Mouse (Mus musculus) MEL (cell line): ENCODE data around the gene Dguok. TPM values are rescaled to one million over a fixed set of nuclear protein-coding genes. Genes with fewer than 3 reads are reported as not detected.

ENCODE experiments used
- DNase-seq: peaks from one replicate; pipeline ENCODE4 v3.0.0; 2011; ENCODE audit warnings: low read depth, low spot score
- H3K27ac ChIP-seq: 2 replicates; pipeline ENCODE4 v1.5.1; 2012; ENCODE audit warnings: low read depth, mild to moderate bottlenecking, control low read depth, low read length, moderate library complexity; ENCODE audit not compliant: control insufficient read depth
- H3K27me3 ChIP-seq, 2 experiments: fragments of 150-350 bp in 1 of 2; sonication (generic) in 1 of 2; 2 replicates each; pipeline ENCODE4 v1.6.1; 2012; ENCODE audit warnings: low read length in 2 of 2, mild to moderate bottlenecking in 2 of 2, improper control_type of control experiment in 1 of 2, moderate library complexity in 1 of 2; ENCODE audit not compliant: insufficient read depth in 2 of 2, control insufficient read depth in 1 of 2
- H3K36me3 ChIP-seq, 2 experiments: 2 replicates each; pipeline ENCODE4 v1.6.1; 2012 to 2014; ENCODE audit warnings: low read length in 2 of 2, improper control_type of control experiment in 1 of 2, inconsistent platforms in 1 of 2, mild to moderate bottlenecking in 1 of 2; ENCODE audit not compliant: insufficient read depth in 2 of 2, control insufficient read depth in 1 of 2
- H3K4me1 ChIP-seq, 2 experiments: fragments of 150-350 bp in 1 of 2; sonication (generic) in 1 of 2; 2 replicates each; pipeline ENCODE4 v1.6.1; 2012; ENCODE audit warnings: low read length in 2 of 2, improper control_type of control experiment in 1 of 2, mild to moderate bottlenecking in 1 of 2; ENCODE audit not compliant: insufficient read depth in 2 of 2, control insufficient read depth in 1 of 2
- H3K4me3 ChIP-seq, 2 experiments: fragments of 150-350 bp in 1 of 2; sonication (generic) in 1 of 2; 2 replicates each; pipeline ENCODE4 v1.5.1; 2012; ENCODE audit warnings: low read depth in 2 of 2, low read length in 2 of 2, mild to moderate bottlenecking in 2 of 2, moderate library complexity in 2 of 2, control low read depth in 1 of 2, improper control_type of control experiment in 1 of 2; ENCODE audit not compliant: control insufficient read depth in 1 of 2, insufficient read depth in 1 of 2
- H3K79me2 ChIP-seq: 2 replicates; pipeline ENCODE4 v1.6.1; 2012; ENCODE audit warnings: mild to moderate bottlenecking, low read length, moderate library complexity; ENCODE audit not compliant: control insufficient read depth, poor library complexity, insufficient read depth
- H3K9ac ChIP-seq: 2 replicates; pipeline ENCODE4 v1.6.1; 2012; ENCODE audit warnings: low read depth, mild to moderate bottlenecking, control low read depth, low read length, moderate library complexity; ENCODE audit not compliant: control insufficient read depth, poor library complexity, severe bottlenecking
- H3K9me3 ChIP-seq: fragments of 150-350 bp; sonication (generic); replicated peaks from 2 replicates; pipeline ENCODE4 v1.6.1; 2012; ENCODE audit warnings: mild to moderate bottlenecking, low read length, improper control_type of control experiment, moderate library complexity; ENCODE audit not compliant: insufficient read depth
- CHD2 ChIP-seq: IDR thresholded peaks from 2 replicates; pipeline ENCODE4 v1.6.1; 2011; ENCODE audit warnings: low read length, improper control_type of control experiment
- ELF1 ChIP-seq: IDR thresholded peaks from 2 replicates; pipeline ENCODE4 v1.6.1; 2014; ENCODE audit warnings: low read depth, mild to moderate bottlenecking, inconsistent platforms, low read length, improper control_type of control experiment, moderate library complexity
- EP300 ChIP-seq, 2 experiments: IDR thresholded peaks; 2 replicates each; pipeline ENCODE4 v1.6.1; 2011; ENCODE audit warnings: improper control_type of control experiment in 2 of 2, low read length in 2 of 2, low read depth in 1 of 2, mild to moderate bottlenecking in 1 of 2
- GABPA ChIP-seq: IDR thresholded peaks from 2 replicates; pipeline ENCODE4 v1.6.1; 2012; ENCODE audit warnings: low read depth, mild to moderate bottlenecking, inconsistent platforms, low read length, improper control_type of control experiment, moderate library complexity
- GATA1 ChIP-seq: IDR thresholded peaks from 2 replicates; pipeline ENCODE4 v1.6.1; 2011; ENCODE audit warnings: low read depth, low read length, improper control_type of control experiment
- HCFC1 ChIP-seq: IDR thresholded peaks from 2 replicates; pipeline ENCODE4 v1.6.1; 2012; ENCODE audit warnings: low read depth, mild to moderate bottlenecking, inconsistent platforms, low read length, improper control_type of control experiment, moderate library complexity
- JUND ChIP-seq: IDR thresholded peaks from 2 replicates; pipeline ENCODE4 v1.6.1; 2011; ENCODE audit warnings: low read depth, mild to moderate bottlenecking, improper control_type of control experiment, low read length
- MAFK ChIP-seq: IDR thresholded peaks from 2 replicates; pipeline ENCODE4 v1.6.1; 2011; ENCODE audit warnings: low read depth, mild to moderate bottlenecking, low read length, improper control_type of control experiment, borderline replicate concordance
- MAZ ChIP-seq: IDR thresholded peaks from 2 replicates; pipeline ENCODE4 v1.6.1; 2012; ENCODE audit warnings: low read depth, mild to moderate bottlenecking, inconsistent platforms, low read length, improper control_type of control experiment
- MXI1 ChIP-seq: IDR thresholded peaks from 2 replicates; pipeline ENCODE4 v1.6.1; 2011; ENCODE audit warnings: mild to moderate bottlenecking, low read depth, low read length, improper control_type of control experiment
- MYB ChIP-seq: IDR thresholded peaks from 2 replicates; pipeline ENCODE4 v1.6.1; 2011; ENCODE audit warnings: mild to moderate bottlenecking, low read depth, low read length, improper control_type of control experiment
- NRF1 ChIP-seq: IDR thresholded peaks from 2 replicates; pipeline ENCODE4 v1.6.1; 2014; ENCODE audit warnings: low read depth, mild to moderate bottlenecking, inconsistent platforms, low read length, improper control_type of control experiment, moderate library complexity; ENCODE audit not compliant: poor library complexity, insufficient read depth, severe bottlenecking
- POLR2A ChIP-seq, 2 experiments: IDR thresholded peaks; 2 replicates each; pipeline ENCODE4 v1.6.1; 2011 to 2012; ENCODE audit warnings: low read length in 2 of 2, mild to moderate bottlenecking in 2 of 2, control low read depth in 1 of 2, improper control_type of control experiment in 1 of 2, low read depth in 1 of 2, moderate library complexity in 1 of 2; ENCODE audit not compliant: control insufficient read depth in 1 of 2, insufficient read depth in 1 of 2, poor library complexity in 1 of 2
- RCOR1 ChIP-seq: IDR thresholded peaks from 2 replicates; pipeline ENCODE4 v1.6.1; 2012; ENCODE audit warnings: low read depth, mild to moderate bottlenecking, inconsistent platforms, low read length, improper control_type of control experiment
- TAL1 ChIP-seq: IDR thresholded peaks from 2 replicates; pipeline ENCODE4 v1.6.1; 2012; ENCODE audit warnings: mild to moderate bottlenecking, inconsistent platforms, low read length, moderate library complexity, mixed read lengths
- TBP ChIP-seq: IDR thresholded peaks from 2 replicates; pipeline ENCODE4 v1.8.0; 2011; ENCODE audit warnings: low read depth, low read length, improper control_type of control experiment
- TCF12 ChIP-seq: IDR thresholded peaks from 2 replicates; pipeline ENCODE4 v1.6.1; 2014; ENCODE audit warnings: low read depth, mild to moderate bottlenecking, inconsistent platforms, low read length, improper control_type of control experiment, moderate library complexity
- ZKSCAN1 ChIP-seq: IDR thresholded peaks from 2 replicates; pipeline ENCODE4 v1.6.1; 2012; ENCODE audit warnings: low read depth, mild to moderate bottlenecking, inconsistent platforms, low read length, improper control_type of control experiment, moderate library complexity
- polyA plus RNA-seq, 2 experiments: library from polyadenylated mRNA; stranded (reverse) in 1 of 2; unstranded in 1 of 2; fragments of >175 nt in 1 of 2; fragments of >200 nt in 1 of 2; gene quantifications; 2 replicates each; pipeline versions ENCODE4 v1.2.1 to v1.2.4; 2012; ENCODE audit warnings: low replicate concordance in 2 of 2, low read depth in 1 of 2; ENCODE audit not compliant: insufficient read length in 2 of 2, insufficient read depth in 1 of 2, missing spikeins in 1 of 2
- total RNA-seq: library from RNA; depleted of rRNA; stranded (reverse); fragments of 300-350 nt; gene quantifications from 2 replicates; pipeline ENCODE4 v1.2.3, GENCODE M21; 2012

Gene Dguok
- total and polyA plus RNA-seq, 3 experiments, result 13.4 to 21.0 TPM; not detected in 1

- TF ChIP-seq NRF1 (no peak), MAFK (peak; percentile 27; the same call in 1 of the 2 replicates), JUND (no peak), TCF12 (no peak), TBP (peak; percentile 37; the same call in 1 of the 2 replicates), TAL1 (no peak), HCFC1 (no peak), MYB (no peak), ZKSCAN1 (no peak)
Observed at GRCm38 (mm10) chr6:83450451-83451303, 56.1 kb downstream of the Dguok start (continued).

- Histone ChIP-seq H3K27ac (peak overlapping the region; percentile 28), H3K4me1 (peaks cover 16 to 50% of the 10 kb centered on the region in 2 experiments), H3K27me3 (no peaks in the 10 kb centered on the region), H3K9me3 (no peaks in the 10 kb centered on the region), H3K36me3 (peaks cover 7 to 53% of the 10 kb centered on the region in 2 experiments; a peak in 3 of 4 replicates), H3K4me3 (no peak overlapping the region), H3K9ac (peak overlapping the region; percentile 15), H3K79me2 (peaks cover 78% of the 10 kb centered on the region)
- TF ChIP-seq POLR2A (IDR thresholded peaks at IDR 0.05; ENCODE audit: control insufficient read depth in 1 of 2, insufficient read depth in 1 of 2, low read depth in 1 of 2, low read length in 2 of 2, poor library complexity in 1 of 2), result 0 out of 4 replicates have a peak, but pooled peaks of 1 of the 2 experiments have one; percentile 25
- TF ChIP-seq EP300 (IDR thresholded peaks at IDR 0.05; ENCODE audit: low read depth in 1 of 2, low read length in 2 of 2), result peak; percentile 52 to 58; a peak in 3 of 4 replicates
- peak; percentile 64; the same call in 1 of the 2 replicates for TF ChIP-seq RCOR1
- no peak for TF ChIP-seq MAZ
- peak; percentile 71 for TF ChIP-seq TAL1
- TF ChIP-seq ELF1, result 0 out of 2 replicates have a peak, but pooled peaks have one; percentile 25
- TF ChIP-seq MXI1, result no peak
- TF ChIP-seq TCF12, result 0 out of 2 replicates have a peak, but pooled peaks have one; percentile 36
- peak; percentile 37; the same call in 1 of the 2 replicates for TF ChIP-seq GATA1
- no peak for TF ChIP-seq CHD2
- DNase-seq, result peak; percentile 78
Observed at GRCm38 (mm10) chr6:83449440-83449839, 57.3 kb downstream of the Dguok start.

GRCm38 (mm10) chr6:83448911-83449310, 57.9 kb downstream of the Dguok start:
- H3K27me3 ChIP-seq, result no peaks in the 10 kb centered on the region
- H3K9me3 ChIP-seq, result no peaks in the 10 kb centered on the region
- TF ChIP-seq GABPA, result no peak
- no peak for TF ChIP-seq MAFK
- TF ChIP-seq MYB, result no peak
- TF ChIP-seq JUND, result no peak
- no peak for DNase-seq
- H3K9ac ChIP-seq, result peak overlapping the region; percentile 15
- H3K79me2 ChIP-seq, result peaks cover 77% of the 10 kb centered on the region
- H3K27ac ChIP-seq, result peak overlapping the region; percentile 28; the same call in 1 of the 2 replicates
- H3K4me1 ChIP-seq, result peaks cover 16 to 48% of the 10 kb centered on the region in 2 experiments
- no peak overlapping the region for H3K4me3 ChIP-seq
- H3K36me3 ChIP-seq, result peaks cover 6 to 53% of the 10 kb centered on the region in 2 experiments; a peak in 3 of 4 replicates
